Mouse (Mus musculus) G1E (cell line): ENCODE data around the gene Rora. TPM values are rescaled to one million over a fixed set of nuclear protein-coding genes. Genes with fewer than 3 reads are reported as not detected.

ENCODE experiments used
- ATAC-seq: 2 replicates; pipeline ENCODE4 v1.8.0; 2016; ENCODE audit warnings: mild to moderate bottlenecking; ENCODE audit not compliant: insufficient number of reproducible peaks, poor library complexity, low FRiP score, severe bottlenecking; ENCODE audit errors: extremely low read depth
- DNase-seq: peaks from one replicate; pipeline ENCODE4 v3.0.0; 2012; ENCODE audit warnings: low spot score
- H3K27me3 ChIP-seq: 2 replicates; pipeline ENCODE4 v1.6.1; 2012; ENCODE audit warnings: mild to moderate bottlenecking, low read length, inconsistent platforms; ENCODE audit not compliant: insufficient read depth
- H3K36me3 ChIP-seq: replicated peaks from 2 replicates; pipeline ENCODE3; 2012; ENCODE audit warnings: mild to moderate bottlenecking, inconsistent platforms
- H3K4me1 ChIP-seq: 2 replicates; pipeline ENCODE4 v1.6.1; 2012; ENCODE audit warnings: low read depth, low read length, inconsistent platforms, mixed read lengths; ENCODE audit not compliant: insufficient read depth
- H3K4me3 ChIP-seq: 2 replicates; pipeline ENCODE4 v1.5.1; 2012; ENCODE audit warnings: low read depth, mild to moderate bottlenecking, inconsistent platforms, low read length, moderate library complexity, mixed read lengths
- H3K9me3 ChIP-seq: replicated peaks from 2 replicates; pipeline ENCODE4 v1.6.1; 2012; ENCODE audit warnings: inconsistent platforms
- CTCF ChIP-seq: IDR thresholded peaks from 2 replicates; pipeline ENCODE4 v1.5.1; 2012; ENCODE audit warnings: low read depth, low read length, inconsistent platforms, mixed read lengths
- GATA1 ChIP-seq: IDR thresholded peaks from 2 replicates; pipeline ENCODE4 v1.6.1; 2012; ENCODE audit warnings: borderline replicate concordance, low read length, inconsistent platforms, mixed read lengths
- GATA2 ChIP-seq: IDR thresholded peaks from 2 replicates; pipeline ENCODE4 v1.6.1; 2012; ENCODE audit warnings: low read depth, low read length, inconsistent platforms, borderline replicate concordance
- POLR2AphosphoS5 ChIP-seq: IDR thresholded peaks from 2 replicates; pipeline ENCODE4 v1.6.1; 2012; ENCODE audit warnings: low read depth, low read length, inconsistent platforms; ENCODE audit not compliant: insufficient replicate concordance
- TAL1 ChIP-seq: conservative IDR thresholded peaks from 2 replicates; pipeline ENCODE4 v1.6.1; 2012; ENCODE audit warnings: low read depth, low read length, inconsistent platforms, mixed read lengths
- polyA plus RNA-seq: library from polyadenylated mRNA; stranded (reverse); fragments of >175 nt; gene quantifications from 2 replicates; pipeline ENCODE4 v1.2.3, GENCODE M21; 2012
- total RNA-seq, 2 experiments: library from RNA; stranded (forward) in 1 of 2; stranded (reverse) in 1 of 2; fragments of 200-1000 nt in 1 of 2; fragments of >200 nt in 1 of 2; fragmentation: Nextera tagmentation in 1 of 2; gene quantifications; 2 replicates each; pipeline ENCODE4 v1.2.3; 2014 to 2017

The Rora gene
- total and polyA plus RNA-seq, 3 experiments, result 0.11 TPM; not detected in 2

GRCm38 (mm10) chr9:69435194-69435593, 781.6 kb downstream of the Rora start:
- Histone ChIP-seq H3K36me3 (peaks cover 40% of the 10 kb centered on the region), H3K9me3 (no peaks in the 10 kb centered on the region), H3K27me3 (no peaks in the 10 kb centered on the region), H3K4me1 (peaks cover 3% of the 10 kb centered on the region; the same call in 1 of the 2 replicates), H3K4me3 (no peak overlapping the region)
- no peak for DNase-seq
- ATAC-seq, result no peak
- TF ChIP-seq GATA2 (no peak), TAL1 (no peak), POLR2AphosphoS5 (no peak)

- Histone ChIP-seq H3K9me3 (no peaks in the 10 kb centered on the region), H3K36me3 (peaks cover 36% of the 10 kb centered on the region), H3K4me3 (no peak overlapping the region), H3K4me1 (peaks cover 3% of the 10 kb centered on the region; the same call in 1 of the 2 replicates), H3K27me3 (no peaks in the 10 kb centered on the region)
- TF ChIP-seq TAL1 (no peak), GATA2 (no peak), CTCF (no peak), GATA1 (no peak), POLR2AphosphoS5 (no peak)
- ATAC-seq (no peak), DNase-seq (no peak)
Measured at GRCm38 (mm10) chr9:69435662-69436061, 782.1 kb downstream of the Rora start.
